Mouse (Mus musculus): ENCODE measurements at regions not wholly inside any gene's neighbourhood (a gene's known extent, or its start where the extent isn't known, plus 50 kb on each side); places are given as distances from the start of the nearest gene placed in this dataset.

DNA sequence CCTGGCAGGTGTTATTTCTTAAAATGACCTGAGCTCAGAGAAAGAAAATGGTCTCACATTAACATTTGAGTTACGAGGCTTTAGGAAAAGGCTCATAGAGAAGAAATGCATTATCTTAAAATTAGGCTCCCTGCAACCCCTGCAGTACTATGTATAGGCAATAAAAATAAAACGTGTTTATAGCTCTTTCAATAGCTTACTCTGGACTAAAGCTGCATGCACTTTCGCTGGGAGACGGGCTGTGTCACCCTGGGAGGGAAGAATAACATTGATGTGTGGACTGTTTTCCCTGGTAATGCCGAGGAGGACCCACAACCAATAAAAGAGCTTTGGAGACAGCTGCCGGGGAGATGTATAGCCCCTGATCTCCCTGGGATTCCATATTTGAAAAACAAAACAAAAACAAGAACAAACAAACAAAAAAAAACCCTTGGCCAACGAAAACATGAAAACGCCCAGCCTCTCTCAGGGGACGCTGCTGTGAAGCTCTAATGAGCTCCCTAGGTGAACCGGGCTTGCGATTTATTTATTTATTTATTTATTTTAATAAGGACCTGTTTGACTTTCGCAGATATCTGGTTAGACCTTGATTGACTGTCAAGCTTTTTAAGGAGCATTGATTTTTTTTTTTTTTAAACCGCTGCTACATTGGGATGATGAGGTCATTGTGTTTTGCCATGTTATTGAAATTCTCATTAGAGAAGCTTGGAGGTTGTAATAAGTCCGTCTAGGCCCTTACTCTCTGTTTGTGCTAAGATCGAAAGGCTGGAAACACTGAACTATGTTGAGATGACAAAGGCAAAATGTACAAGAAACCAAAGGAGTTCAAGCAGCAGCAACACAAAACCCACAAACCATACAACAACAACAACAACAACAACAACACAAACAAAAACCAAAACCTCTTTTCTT lies 228.3 kb upstream of the Slc30a5 start:
- TF ChIP-seq CTCF (IDR thresholded peaks at IDR 0.05; ENCODE audit: low read depth) = no peak
- no peak for TF ChIP-seq EP300 (IDR thresholded peaks at IDR 0.05; ENCODE audit: low read depth)

Measured in liver, embryonic 14.5 days (tissue).